Mouse (Mus musculus): ENCODE results near the gene Lep.
A peak's percentile ranks its signal among the peaks of the same experiment; 100 is the strongest.

The Lep gene

GRCm38 (mm10) chr6:29059846-29060685, at the start of gene Lep:
TSS of gene Lep (plus strand) at chr6:29060220.
- no peak for DNase-seq

DNA sequence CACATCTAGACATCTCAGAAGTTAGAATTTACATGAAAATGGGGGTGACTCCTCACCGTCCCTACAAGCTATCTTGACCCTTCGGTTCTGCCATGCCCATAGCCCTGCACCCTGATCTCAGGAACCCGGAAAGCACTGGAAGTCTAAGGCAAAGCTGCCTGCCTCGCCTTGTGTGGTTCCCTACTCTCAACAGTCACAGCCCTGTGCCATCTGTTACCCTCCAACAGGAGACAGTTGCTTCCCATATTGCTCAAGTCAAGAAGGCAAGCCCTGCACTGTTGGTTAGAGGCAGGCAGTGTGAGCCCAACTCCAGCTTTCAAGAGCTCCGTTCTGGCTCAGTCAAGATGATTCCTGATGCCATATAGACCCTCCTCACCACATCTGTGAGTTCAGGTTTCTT, 48.4 kb upstream of the Lep start:
- no peak for DNase-seq

GRCm38 (mm10) chr6:29013216-29013615, 46.8 kb upstream of the Lep start:
- DNase-seq: no peak

DNA sequence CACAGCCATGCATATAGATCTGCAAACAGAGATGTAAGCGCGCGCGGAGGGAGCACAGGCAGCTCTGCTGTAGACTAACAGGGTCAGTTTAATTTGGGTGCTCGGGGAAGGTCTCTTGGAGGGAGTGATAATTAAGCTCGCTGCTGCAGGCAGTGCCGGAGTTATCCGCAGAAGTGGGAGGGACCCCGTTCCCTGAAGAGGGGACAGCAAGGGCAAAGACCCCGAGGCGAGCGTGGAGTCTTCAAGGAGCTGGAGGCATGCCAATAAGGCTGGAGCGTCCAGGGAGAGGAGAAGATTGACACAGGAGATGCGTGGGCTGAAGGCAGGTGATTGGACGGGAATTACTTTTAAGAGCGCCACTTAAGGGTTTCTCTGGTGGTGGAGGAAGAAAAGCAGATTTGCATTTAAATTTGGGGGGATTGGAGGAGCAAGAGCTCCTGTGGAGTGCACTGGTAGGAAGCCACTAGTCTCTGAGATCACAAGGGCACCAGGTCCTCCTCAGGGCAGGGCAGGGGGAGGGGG, 43.1 kb upstream of the Lep start:
- DNase-seq: no peak

DNA sequence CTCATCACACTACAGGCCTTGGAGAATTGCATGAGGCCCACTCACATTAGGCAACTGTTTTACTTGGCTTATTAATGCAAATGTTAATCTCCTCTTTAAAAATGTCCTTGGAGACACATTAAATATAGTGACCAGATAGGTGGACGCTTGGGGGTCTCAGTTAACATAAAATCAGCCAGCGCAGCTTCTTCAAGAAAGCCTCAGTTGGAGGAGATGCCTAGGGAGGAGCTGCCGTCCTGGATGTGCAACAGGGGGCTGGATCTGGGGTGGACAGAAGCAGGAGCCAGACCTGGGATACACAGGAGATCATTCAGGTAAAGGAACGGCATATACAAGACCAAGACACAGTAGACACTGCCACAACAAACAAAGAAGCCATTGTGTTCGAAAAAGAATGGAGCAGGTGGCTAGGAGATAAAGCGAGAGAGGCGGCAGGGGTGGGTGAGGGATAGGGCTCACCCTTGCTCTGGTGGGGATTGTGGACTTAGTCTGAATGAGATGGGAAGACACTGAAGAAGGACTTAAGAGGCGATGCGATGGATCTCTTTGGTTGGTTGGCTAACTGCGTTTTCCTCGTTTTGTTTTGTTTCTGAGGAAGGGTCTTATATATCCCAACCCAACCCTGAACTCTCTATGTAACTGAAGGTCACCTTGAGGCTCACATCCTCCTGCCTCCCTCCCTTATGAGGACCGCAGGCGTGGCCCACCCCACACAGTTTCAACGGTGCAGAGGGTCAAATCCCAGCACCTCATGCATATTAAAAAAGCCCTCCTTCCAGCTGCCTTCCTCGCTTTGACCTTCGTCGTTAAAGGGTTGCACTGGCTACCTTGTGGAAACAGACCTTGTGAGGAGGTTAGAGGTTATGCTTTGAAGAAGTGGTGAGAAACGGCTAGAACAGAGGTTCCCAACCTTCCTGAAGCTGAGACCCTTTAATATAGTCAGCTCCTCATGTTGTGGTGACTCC, 40.0 kb upstream of the Lep start:
- DNase-seq: no peak

GRCm38 (mm10) chr6:29020937-29021336, 39.1 kb upstream of the Lep start:
- no peak for DNase-seq

- no peak for DNase-seq
These were observed 38.5 kb upstream of the Lep start for GRCm38 (mm10) chr6:29021501-29021900.

- DNase-seq: no peak
These were observed 37.9 kb upstream of the Lep start for GRCm38 (mm10) chr6:29022115-29022514.

GRCm38 (mm10) chr6:29023206-29023967, 36.6 kb upstream of the Lep start:
- peak; percentile 77 for DNase-seq

GRCm38 (mm10) chr6:29024000-29024417, 36.0 kb upstream of the Lep start:
- DNase-seq: peak; percentile 87

GRCm38 (mm10) chr6:29025796-29026482, 34.1 kb upstream of the Lep start:
- no peak for DNase-seq

GRCm38 (mm10) chr6:29026766-29027165, 33.3 kb upstream of the Lep start:
- no peak for DNase-seq

DNA sequence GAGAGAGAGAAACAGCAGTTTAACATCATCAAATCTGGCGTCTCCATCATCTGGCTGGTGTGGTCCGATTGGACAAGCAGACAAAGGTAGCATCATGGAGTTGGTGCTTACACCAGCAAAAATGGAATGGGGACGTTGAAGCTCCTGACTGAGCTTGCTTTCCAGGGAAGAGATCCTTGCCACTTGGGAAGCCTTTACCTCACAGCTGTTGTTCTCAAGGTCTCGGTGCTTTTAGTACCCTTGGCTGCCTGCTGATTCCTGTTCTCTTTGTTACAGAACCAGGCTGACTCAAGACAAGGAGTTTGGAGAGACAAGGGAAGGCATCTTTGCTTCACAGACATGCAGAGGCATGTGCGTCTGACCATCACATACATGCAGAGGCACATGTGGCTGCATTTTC, 31.9 kb upstream of the Lep start:
- DNase-seq: no peak

- DNase-seq: no peak
These were observed 30.5 kb upstream of the Lep start for GRCm38 (mm10) chr6:29029521-29029920.

- DNase-seq: peak; percentile 60
These were observed 28.8 kb upstream of the Lep start for GRCm38 (mm10) chr6:29031216-29031615.

GRCm38 (mm10) chr6:29031704-29032310, 28.2 kb upstream of the Lep start:
- no peak for DNase-seq

- DNase-seq: no peak
These were observed 27.6 kb upstream of the Lep start for GRCm38 (mm10) chr6:29032411-29032810.

DNA sequence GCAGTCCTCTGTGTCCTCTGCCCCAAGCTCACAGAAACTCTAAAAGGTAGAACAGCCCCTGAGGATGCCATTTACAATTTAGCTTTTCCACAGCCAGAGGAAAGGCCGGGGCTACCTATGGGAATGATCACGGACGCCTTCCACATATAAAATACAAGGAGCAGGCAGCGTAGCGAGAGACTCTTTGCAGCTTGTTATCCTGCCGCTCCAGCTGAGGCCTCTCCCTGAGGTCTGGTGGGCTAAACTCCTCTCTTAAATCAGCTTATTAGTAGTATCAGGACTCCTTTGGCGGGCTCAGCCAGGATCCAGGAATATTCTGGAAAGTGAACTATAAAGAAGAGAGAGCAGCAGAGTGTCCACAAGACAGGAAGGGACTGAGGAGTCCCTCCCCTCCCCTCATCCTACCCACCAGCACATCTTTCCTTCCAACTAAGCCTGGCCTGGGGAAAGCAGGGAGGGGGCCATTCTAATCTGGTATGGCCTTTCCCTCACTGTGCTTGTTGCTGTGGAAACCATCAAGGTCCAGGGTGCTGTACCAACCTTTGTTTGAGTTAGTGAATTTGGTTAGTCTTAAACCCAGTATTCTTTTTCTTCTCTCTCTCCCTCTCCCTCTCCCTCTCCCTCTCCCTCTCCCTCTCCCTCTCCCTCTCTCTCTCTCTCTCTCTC, 25.9 kb upstream of the Lep start:
- no peak for DNase-seq

DNA sequence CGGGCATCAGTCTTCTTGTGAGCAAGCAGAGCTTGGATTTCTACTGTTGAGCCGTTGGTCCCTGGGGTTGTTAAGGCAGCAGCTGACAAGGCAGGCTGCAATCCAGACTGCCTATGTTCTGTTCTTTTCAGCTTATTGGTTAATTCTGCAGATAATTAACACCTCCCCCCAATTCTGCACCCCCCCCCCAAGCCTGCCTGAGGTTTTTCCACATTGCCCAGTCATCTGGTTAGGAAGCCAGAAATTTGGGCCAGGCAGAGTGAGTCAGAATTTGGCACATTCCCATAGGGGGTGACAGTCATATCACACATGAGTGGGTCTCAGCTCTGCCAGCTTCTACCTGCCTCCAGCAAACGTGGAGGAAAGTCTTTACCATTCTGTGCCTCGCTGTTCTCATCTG, 23.3 kb upstream of the Lep start:
- no peak for DNase-seq

DNA sequence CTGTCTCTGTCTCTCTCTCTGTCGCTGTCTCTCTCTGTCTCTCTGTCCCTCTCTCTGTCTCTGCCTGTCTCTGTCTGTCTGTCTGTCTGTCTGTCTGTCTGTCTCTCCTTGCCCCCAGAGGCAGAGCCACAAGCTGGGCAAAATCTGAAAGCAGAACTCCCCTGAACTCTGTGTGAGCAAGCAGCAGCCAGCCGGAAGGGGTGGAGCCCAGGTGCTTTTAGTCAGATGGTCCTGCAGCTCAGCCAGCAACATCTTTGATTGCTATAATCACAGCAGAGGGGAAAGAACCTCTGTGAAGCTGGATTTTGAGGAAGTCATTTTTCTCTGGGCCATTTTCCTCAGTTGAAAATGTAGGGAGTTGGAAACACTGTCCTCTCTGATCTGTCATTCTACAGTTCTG, 19.8 kb upstream of the Lep start:
- DNase-seq: no peak

DNA sequence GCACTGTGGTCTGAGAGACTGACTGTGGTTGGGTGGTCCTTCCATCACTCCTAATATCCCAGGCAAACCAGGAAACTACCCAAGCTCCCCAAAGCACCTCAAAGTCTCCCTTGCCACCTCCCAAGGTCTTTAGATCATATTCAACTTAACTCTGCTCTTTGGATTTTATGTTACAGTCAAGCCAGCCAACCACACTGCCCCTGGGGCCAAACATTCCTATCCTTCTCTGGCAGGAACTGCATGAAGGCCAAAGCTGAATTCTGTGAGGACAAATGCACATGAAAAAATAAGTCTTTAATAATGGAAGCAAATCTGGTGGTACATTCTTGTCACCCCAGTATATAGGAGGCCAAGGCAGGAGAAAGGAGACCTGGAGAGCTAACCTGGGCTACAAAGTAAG, 16.0 kb upstream of the Lep start:
- DNase-seq: no peak

All from right cerebral cortex, postnatal 4 days (tissue).